Mouse (Mus musculus): ENCODE data around the gene Gm5105. TPM values are rescaled to one million over a fixed set of nuclear protein-coding genes. Genes with fewer than 3 reads are reported as not detected.

Gm5105 gene
- polyA plus RNA-seq (2015; fragmentation: Nextera tagmentation; extraction: Ambion mirVana): not detected in 2 replicates

GRCm38 (mm10) chr3:138067288-138067687, at the start of gene Gm5105:
Gene Gm5105 (minus strand): TSS chr3:138067388.
- Histone ChIP-seq H3K27me3 (0 out of 2 replicates have a peak, but pooled peaks cover 3% of the 10 kb centered on the region), H3K9me3 (no peaks in the 10 kb centered on the region), H3K4me1 (replicated peaks) (peaks cover 22% of the 10 kb centered on the region), H3K4me3 (replicated peaks) (no peak within 1 kb of the TSS), H3K36me3 (no peaks in the 10 kb centered on the region), H3K4me2 (replicated peaks) (peak within 1 kb of the TSS; percentile 12; the same call in 1 of the 2 replicates), H3K9ac (replicated peaks) (no peak within 1 kb of the TSS; the same call in 1 of the 2 replicates), H3K27ac (no peak within 1 kb of the TSS; the same call in 1 of the 2 replicates)
- 91% methylated on average over 12 of the region's 12 CpGs for WGBS
- no peak for ATAC-seq

GRCm38 (mm10) chr3:138116871-138117270, 49.7 kb upstream of the Gm5105 start:
- H3K4me1 ChIP-seq (replicated peaks): no peaks in the 10 kb centered on the region
- no peaks in the 10 kb centered on the region for H3K36me3 ChIP-seq
- H3K9ac ChIP-seq (replicated peaks): no peak overlapping the region
- no peak overlapping the region for H3K4me3 ChIP-seq (replicated peaks)
- WGBS: 91% methylated on average over 4 of the region's 4 CpGs
- H3K9me3 ChIP-seq: no peaks in the 10 kb centered on the region
- H3K27ac ChIP-seq: no peak overlapping the region
- H3K4me2 ChIP-seq (replicated peaks): no peak overlapping the region
- ATAC-seq: no peak
- no peaks in the 10 kb centered on the region for H3K27me3 ChIP-seq

- ATAC-seq: no peak
- 90% methylated on average over 17 of the region's 17 CpGs for WGBS
Measured at GRCm38 (mm10) chr3:138114106-138114505, 46.9 kb upstream of the Gm5105 start.

GRCm38 (mm10) chr3:138110910-138111782, 44.0 kb upstream of the Gm5105 start:
- no peak overlapping the region for H3K4me3 ChIP-seq (replicated peaks)
- no peak overlapping the region for H3K9ac ChIP-seq (replicated peaks)
- H3K36me3 ChIP-seq: peaks cover 3% of the 10 kb centered on the region; the same call in 1 of the 2 replicates
- ATAC-seq: peak; percentile 50
- H3K4me2 ChIP-seq (replicated peaks): no peak overlapping the region
- H3K4me1 ChIP-seq (replicated peaks): no peaks in the 10 kb centered on the region
- H3K9me3 ChIP-seq: no peaks in the 10 kb centered on the region
- H3K27me3 ChIP-seq: no peaks in the 10 kb centered on the region
- WGBS: 91% methylated on average over 19 of the region's 19 CpGs
- H3K27ac ChIP-seq: no peak overlapping the region

More at GRCm38 (mm10) chr3:138114106-138114505, 46.9 kb upstream of the Gm5105 start:
- H3K27ac ChIP-seq: no peak overlapping the region
- no peaks in the 10 kb centered on the region for H3K4me1 ChIP-seq (replicated peaks)
- H3K27me3 ChIP-seq: no peaks in the 10 kb centered on the region
- H3K4me3 ChIP-seq (replicated peaks): no peak overlapping the region
- H3K36me3 ChIP-seq: peaks cover 3% of the 10 kb centered on the region; the same call in 1 of the 2 replicates
- no peak overlapping the region for H3K4me2 ChIP-seq (replicated peaks)
- H3K9ac ChIP-seq (replicated peaks): no peak overlapping the region
- no peaks in the 10 kb centered on the region for H3K9me3 ChIP-seq

- ATAC-seq: no peak
- Histone ChIP-seq H3K27ac (no peak overlapping the region), H3K4me3 (replicated peaks) (no peak overlapping the region), H3K4me1 (replicated peaks) (no peaks in the 10 kb centered on the region), H3K36me3 (peaks cover 3% of the 10 kb centered on the region; the same call in 1 of the 2 replicates), H3K9me3 (no peaks in the 10 kb centered on the region), H3K27me3 (no peaks in the 10 kb centered on the region), H3K9ac (replicated peaks) (no peak overlapping the region), H3K4me2 (replicated peaks) (no peak overlapping the region)
- 95% methylated on average over 10 of the region's 10 CpGs for WGBS
Measured at GRCm38 (mm10) chr3:138106887-138107286, 39.7 kb upstream of the Gm5105 start.

GRCm38 (mm10) chr3:138105056-138105455, 37.9 kb upstream of the Gm5105 start:
- 69% methylated on average over 5 of the region's 5 CpGs for WGBS
- Histone ChIP-seq H3K9ac (replicated peaks) (no peak overlapping the region), H3K9me3 (no peaks in the 10 kb centered on the region)

GRCm38 (mm10) chr3:138103690-138104089, 36.5 kb upstream of the Gm5105 start:
- Histone ChIP-seq H3K36me3 (no peaks in the 10 kb centered on the region), H3K4me3 (replicated peaks) (no peak overlapping the region), H3K9me3 (no peaks in the 10 kb centered on the region), H3K27ac (no peak overlapping the region), H3K27me3 (no peaks in the 10 kb centered on the region), H3K9ac (replicated peaks) (no peak overlapping the region), H3K4me1 (replicated peaks) (no peaks in the 10 kb centered on the region), H3K4me2 (replicated peaks) (no peak overlapping the region)
- WGBS: 93% methylated on average over 4 of the region's 4 CpGs
- no peak for ATAC-seq

More at GRCm38 (mm10) chr3:138105056-138105455, 37.9 kb upstream of the Gm5105 start:
- Histone ChIP-seq H3K36me3 (no peaks in the 10 kb centered on the region), H3K27me3 (no peaks in the 10 kb centered on the region), H3K27ac (no peak overlapping the region), H3K4me3 (replicated peaks) (no peak overlapping the region), H3K4me2 (replicated peaks) (no peak overlapping the region), H3K4me1 (replicated peaks) (no peaks in the 10 kb centered on the region)
- ATAC-seq: no peak

- no peak overlapping the region for H3K27ac ChIP-seq
- 83% methylated on average over 4 of the region's 4 CpGs for WGBS
Measured at GRCm38 (mm10) chr3:138101936-138102335, 34.7 kb upstream of the Gm5105 start.

GRCm38 (mm10) chr3:138097718-138098117, 30.5 kb upstream of the Gm5105 start:
- peaks cover 6% of the 10 kb centered on the region; the same call in 1 of the 2 replicates for H3K36me3 ChIP-seq
- H3K4me2 ChIP-seq (replicated peaks): no peak overlapping the region
- H3K4me3 ChIP-seq (replicated peaks): no peak overlapping the region
- peaks cover 8% of the 10 kb centered on the region for H3K4me1 ChIP-seq (replicated peaks)
- ATAC-seq: no peak
- no peaks in the 10 kb centered on the region for H3K27me3 ChIP-seq
- no peak overlapping the region for H3K9ac ChIP-seq (replicated peaks)
- no peaks in the 10 kb centered on the region for H3K9me3 ChIP-seq
- WGBS: 61% methylated on average over 1 of the region's 1 CpGs
- H3K27ac ChIP-seq: no peak overlapping the region

More at GRCm38 (mm10) chr3:138101936-138102335, 34.7 kb upstream of the Gm5105 start:
- H3K36me3 ChIP-seq: no peaks in the 10 kb centered on the region
- H3K9me3 ChIP-seq: no peaks in the 10 kb centered on the region
- no peak overlapping the region for H3K9ac ChIP-seq (replicated peaks)
- H3K4me1 ChIP-seq (replicated peaks): peaks cover 8% of the 10 kb centered on the region
- no peak for ATAC-seq
- H3K4me2 ChIP-seq (replicated peaks): no peak overlapping the region
- H3K27me3 ChIP-seq: no peaks in the 10 kb centered on the region
- H3K4me3 ChIP-seq (replicated peaks): no peak overlapping the region

- no peaks in the 10 kb centered on the region for H3K9me3 ChIP-seq
Measured at GRCm38 (mm10) chr3:138096263-138097028, 29.3 kb upstream of the Gm5105 start.

GRCm38 (mm10) chr3:138095718-138096117, 28.5 kb upstream of the Gm5105 start:
- Histone ChIP-seq H3K4me1 (replicated peaks) (peaks cover 8% of the 10 kb centered on the region), H3K9ac (replicated peaks) (no peak overlapping the region), H3K9me3 (no peaks in the 10 kb centered on the region), H3K4me2 (replicated peaks) (no peak overlapping the region), H3K27me3 (no peaks in the 10 kb centered on the region), H3K36me3 (peaks cover 6% of the 10 kb centered on the region; the same call in 1 of the 2 replicates), H3K4me3 (replicated peaks) (no peak overlapping the region), H3K27ac (no peak overlapping the region)
- 77% methylated on average over 10 of the region's 10 CpGs for WGBS
- peak; percentile 66 for ATAC-seq

More at GRCm38 (mm10) chr3:138096263-138097028, 29.3 kb upstream of the Gm5105 start:
- no peak overlapping the region for H3K4me3 ChIP-seq (replicated peaks)
- WGBS: 87% methylated on average over 19 of the region's 19 CpGs
- no peak overlapping the region for H3K4me2 ChIP-seq (replicated peaks)
- no peak overlapping the region for H3K9ac ChIP-seq (replicated peaks)
- H3K27me3 ChIP-seq: no peaks in the 10 kb centered on the region
- H3K36me3 ChIP-seq: peaks cover 6% of the 10 kb centered on the region; the same call in 1 of the 2 replicates
- H3K27ac ChIP-seq: no peak overlapping the region
- H3K4me1 ChIP-seq (replicated peaks): peaks cover 8% of the 10 kb centered on the region
- peak; percentile 22; the same call in 1 of the 2 replicates for ATAC-seq
